Mouse (Mus musculus): ENCODE data around the gene Mrtfa. TPM values are rescaled to one million over a fixed set of nuclear protein-coding genes. Genes with fewer than 3 reads are reported as not detected.

Mrtfa gene
- total RNA-seq, 2 experiments from 2014 or later, result 56.9 to 79.7 TPM

DNA sequence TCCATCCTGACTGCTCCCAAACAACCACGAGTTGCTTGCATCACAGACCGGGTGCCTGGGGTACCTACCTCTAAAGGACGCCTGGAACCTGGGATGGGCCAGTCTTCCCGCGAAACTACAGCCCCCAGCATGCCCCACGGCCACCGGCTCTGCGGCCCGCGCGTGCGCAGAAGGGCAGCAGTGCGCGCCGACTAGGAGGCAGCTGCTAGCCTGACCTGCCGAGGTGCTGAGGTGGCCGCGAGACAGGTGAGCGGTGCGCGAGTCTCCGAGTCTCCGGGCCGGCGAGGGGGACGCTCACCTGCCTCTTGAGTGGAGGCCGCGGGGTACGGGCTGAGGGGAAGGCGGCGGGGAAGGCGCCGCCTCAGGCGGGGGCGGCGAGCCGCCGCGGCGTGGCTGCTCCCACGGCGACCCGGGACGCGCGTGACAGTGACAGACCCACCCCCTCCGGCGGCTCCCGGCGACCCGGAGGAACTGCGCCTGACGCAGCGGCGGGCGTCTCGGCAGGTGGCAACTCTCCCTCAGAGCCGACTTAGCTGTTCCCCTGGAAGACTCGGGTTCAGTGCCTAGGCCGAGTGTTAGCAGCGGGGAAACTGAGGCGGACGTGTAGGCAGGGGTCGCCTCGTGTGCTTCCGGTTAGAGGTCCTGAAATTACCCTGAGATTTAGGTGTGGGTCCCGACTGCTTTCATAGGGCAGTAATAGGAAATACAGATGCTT lies 212.8 kb downstream of the Mrtfa start, which contains the start of gene Sgsm3:
Sgsm3 (plus strand) TSS at position 146 of the 715 bp plus-strand sequence.
- intact Hi-C loops (cut with DNase I), result no loop called here
- peak; percentile 87 to 91 for DNase-seq (ENCODE audit: low spot score in 2 of 2)

DNA sequence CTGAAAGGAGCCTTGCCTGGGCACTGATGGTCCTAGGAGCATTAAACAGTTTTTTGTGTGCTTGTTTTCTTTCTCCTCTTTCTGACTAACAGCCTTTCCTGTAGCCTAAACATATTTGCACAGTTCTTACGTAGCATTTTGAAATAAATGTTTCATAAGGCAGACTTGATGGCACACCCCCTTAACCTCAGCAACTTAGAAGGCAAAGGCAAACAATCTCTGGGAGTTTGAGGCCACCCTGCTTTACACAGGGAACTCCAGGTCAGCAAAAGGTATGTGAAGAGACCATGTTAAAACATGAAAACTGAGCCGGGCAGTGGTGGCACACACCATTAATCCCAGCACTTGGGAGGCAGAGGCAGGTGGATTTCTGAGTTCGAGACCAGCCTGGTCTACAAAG lies 214.9 kb downstream of the Mrtfa start:
- DNase-seq (ENCODE audit: low spot score in 2 of 2), result no peak
- intact Hi-C loops (cut with DNase I), result no loop called here

DNA sequence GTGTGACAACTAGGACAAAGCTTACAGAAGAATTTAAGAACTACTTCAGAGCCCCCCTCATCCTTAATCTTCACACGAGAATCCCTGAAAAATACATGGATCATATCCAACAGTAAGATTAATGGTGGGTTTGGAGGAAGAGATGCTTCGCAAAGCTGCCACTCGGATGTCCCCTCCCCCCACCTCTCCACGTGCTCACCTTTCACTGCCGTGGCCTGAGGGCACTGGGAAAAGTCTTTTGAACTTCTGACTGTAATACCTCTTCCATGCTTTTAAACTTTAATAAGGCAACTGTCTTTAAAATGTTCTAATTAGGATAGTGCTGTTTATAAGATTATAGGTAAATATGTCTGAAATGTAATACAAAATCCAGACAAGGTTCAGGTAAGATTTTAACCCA lies 216.2 kb downstream of the Mrtfa start:
- intact Hi-C loops (cut with DNase I), result no loop called here
- no peak for DNase-seq (ENCODE audit: low spot score in 2 of 2)

DNA sequence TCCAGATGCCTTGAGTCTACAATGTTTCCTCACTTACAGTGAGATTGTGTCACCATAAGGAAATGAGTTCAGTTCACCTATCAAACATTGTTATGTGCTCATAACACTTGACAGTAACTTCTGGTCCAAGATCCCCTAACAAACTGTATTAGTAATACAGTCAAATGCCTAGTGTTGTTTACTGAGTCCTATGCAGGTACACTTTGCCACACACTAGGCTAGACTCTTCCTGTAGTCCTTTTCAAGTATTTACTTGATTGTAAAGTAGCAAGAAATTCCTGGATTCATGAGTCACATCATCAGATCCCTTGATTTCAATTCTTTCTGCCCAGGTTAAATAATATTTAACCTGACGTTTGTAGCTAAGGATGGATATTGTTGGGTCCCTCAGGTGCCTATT lies 221.2 kb downstream of the Mrtfa start:
- intact Hi-C loops (cut with DNase I), result no loop called here

More for the DNA sequence above, 221.2 kb downstream of the Mrtfa start:
- no peak for DNase-seq (ENCODE audit: low spot score in 2 of 2)

Other genes with a start within 250 kb of the Mrtfa start
- gene Adsl, start 242.3 kb downstream of the Mrtfa start, total RNA-seq (2021), result 10 to 100 TPM; 29.4 to 30.5 TPM
- 10 to 100 TPM; 87.8 to 97.0 TPM for gene Sgsm3, start 213.0 kb downstream of the Mrtfa start, total RNA-seq (2021)
- gene Mchr1, start 44.7 kb upstream of the Mrtfa start, total RNA-seq (2021), result 10 to 100 TPM; 21.6 to 23.8 TPM
- 10 to 100 TPM; 39.3 to 41.7 TPM for gene Slc25a17, start 170.1 kb upstream of the Mrtfa start, total RNA-seq (2021)
- 100 to 1,000 TPM; 159 to 162 TPM for gene St13, start 209.3 kb upstream of the Mrtfa start, total RNA-seq (2021)
- gene Xpnpep3, start 209.4 kb upstream of the Mrtfa start, total RNA-seq (2021), result 10 to 100 TPM; 14.2 to 14.4 TPM
- not detected for gene Dnajb7, start 217.5 kb upstream of the Mrtfa start, total RNA-seq (2021)

Measured in left cerebral cortex, postnatal 36 days (tissue).